Comparison of ENCODE assay signal across 8 mouse cellular contexts in the genomic region with DNA sequence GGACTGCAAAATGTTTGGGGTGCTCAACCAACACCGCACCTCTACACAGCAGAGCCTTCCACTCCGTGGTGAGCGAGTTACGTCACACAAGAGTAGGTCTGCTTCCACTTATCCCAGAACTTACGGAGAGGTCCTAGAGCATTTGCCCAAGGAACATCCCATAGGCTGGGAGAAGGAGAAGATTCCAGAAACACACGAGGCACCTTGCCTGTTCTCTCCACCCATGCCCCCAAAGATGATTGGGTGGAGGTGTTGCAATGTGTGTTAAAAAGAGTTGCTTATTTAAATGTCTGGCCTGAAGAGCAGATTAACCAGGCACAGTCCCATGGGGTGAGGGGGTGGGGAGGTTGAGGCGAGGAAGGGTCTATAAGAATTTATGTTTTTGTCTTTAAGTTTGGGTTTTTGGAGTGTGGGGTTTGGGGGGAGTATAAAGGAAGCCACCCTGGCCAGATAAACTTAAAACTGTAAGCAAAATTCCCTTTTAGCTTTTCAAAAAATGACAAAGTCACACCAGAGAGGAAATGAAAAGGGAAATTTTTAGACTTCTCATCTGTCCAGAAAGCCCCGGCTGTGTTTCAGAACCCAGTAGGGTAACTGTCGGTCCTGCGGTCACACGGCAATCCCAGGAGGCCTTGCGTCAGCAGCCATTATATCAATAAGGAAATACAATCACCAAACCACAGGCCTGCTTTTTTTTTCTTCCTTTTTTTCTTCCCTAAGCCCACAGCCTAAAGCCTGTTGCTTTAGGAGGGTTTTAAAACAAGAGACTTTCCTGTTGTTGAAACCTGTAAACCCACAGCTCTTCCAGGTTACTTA.
DNase-seq lines count a peak whose midpoint lies in the region; ATAC-seq and TF ChIP-seq lines count a peak whose summit lies in the region.

No protein-coding gene starts in this region.

- WGBS in embryonic facial prominence, embryonic 13.5 days = 47% methylated on average over 12 of the region's 12 CpGs
- 30% methylated on average over 12 of the region's 12 CpGs for WGBS in liver, postnatal 0 days (ENCODE audit: insufficient replicate concordance)

- H3K27ac ChIP-seq in layer of hippocampus, adult 2 months = peak overlapping the region; percentile 82
- peak overlapping the region; percentile 85 for H3K27ac ChIP-seq in embryonic facial prominence, embryonic 13.5 days
- peak overlapping the region; percentile 84 for H3K27ac ChIP-seq in liver, postnatal 0 days (ENCODE audit: low read depth)

- H3K9ac ChIP-seq in embryonic facial prominence, embryonic 13.5 days = no peak overlapping the region
- no peak overlapping the region for H3K9ac ChIP-seq in liver, postnatal 0 days (replicated peaks)

- TF ChIP-seq CTCF in layer of hippocampus, adult 2 months (conservative IDR thresholded peaks at IDR 0.05) = no peak
- no peak for TF ChIP-seq CTCF in liver, postnatal 0 days (IDR thresholded peaks at IDR 0.05; ENCODE audit: low read depth)

- no peak for DNase-seq in layer of hippocampus, adult 2 months (ENCODE audit: low spot score in 2 of 2)
- DNase-seq in layer of hippocampus, adult 8-10 months (ENCODE audit: low spot score in 2 of 2) = no peak
- peak; percentile 70 for DNase-seq in liver, postnatal 0 days
- peak; percentile 92 to 95 for DNase-seq in spleen, postnatal 36 days (ENCODE audit: low spot score in 2 of 2)
- DNase-seq in cerebellum, adult 9-10 months = no peak
- no peak for DNase-seq in ovary, adult 18-20 months (ENCODE audit: low spot score)

- peak overlapping the region; percentile 26; the same call in 1 of the 2 replicates for H3K4me2 ChIP-seq in embryonic facial prominence, embryonic 13.5 days
- H3K4me2 ChIP-seq in liver, postnatal 0 days (ENCODE audit: low read depth, low read length) = 0 out of 2 replicates have a peak overlapping the region, but pooled peaks have one; percentile 44

- no peaks in the 10 kb centered on the region for H3K27me3 ChIP-seq in embryonic facial prominence, embryonic 13.5 days
- no peaks in the 10 kb centered on the region for H3K27me3 ChIP-seq in liver, postnatal 0 days (ENCODE audit: insufficient read depth, low read length)

- TF ChIP-seq EP300 in liver, postnatal 0 days (IDR thresholded peaks at IDR 0.05; ENCODE audit: low read depth) = 0 out of 2 replicates have a peak, but pooled peaks have one; percentile 32

- no peaks in the 10 kb centered on the region for H3K9me3 ChIP-seq in embryonic facial prominence, embryonic 13.5 days
- H3K9me3 ChIP-seq in liver, postnatal 0 days (ENCODE audit: low read length) = no peaks in the 10 kb centered on the region

- H3K36me3 ChIP-seq in embryonic facial prominence, embryonic 13.5 days = no peaks in the 10 kb centered on the region
- H3K36me3 ChIP-seq in liver, postnatal 0 days (replicated peaks; ENCODE audit: insufficient read depth, low read length) = no peaks in the 10 kb centered on the region

- peaks cover 81% of the 10 kb centered on the region for H3K4me1 ChIP-seq in embryonic facial prominence, embryonic 13.5 days
- peaks cover 82% of the 10 kb centered on the region for H3K4me1 ChIP-seq in liver, postnatal 0 days (ENCODE audit: insufficient read depth)

- no peak overlapping the region for H3K4me3 ChIP-seq in layer of hippocampus, adult 2 months
- H3K4me3 ChIP-seq in embryonic facial prominence, embryonic 13.5 days = no peak overlapping the region
- H3K4me3 ChIP-seq in liver, postnatal 0 days (ENCODE audit: low read depth, low read length) = no peak overlapping the region

- no peak for ATAC-seq in embryonic facial prominence, embryonic 13.5 days (ENCODE audit: insufficient number of reproducible peaks, insufficient read depth, low FRiP score, low TSS enrichment, low read depth)
- ATAC-seq in inflammation-experienced regulatory T-cells, adult 6 months = peak; percentile 81
- ATAC-seq in liver, postnatal 0 days = no peak; the same call in 1 of the 2 replicates

Comparison
In these comparisons a context has a peak if more than half of its experiments do, and no peak if none do; other contexts are left out.
1. DNase-seq: peak in liver, postnatal 0 days (single experiment) and spleen, postnatal 36 days (2 of 2); none in layer of hippocampus, adult 2 months (0 of 2), layer of hippocampus, adult 8-10 months (0 of 2), cerebellum, adult 9-10 months (single experiment) and ovary, adult 18-20 months (single experiment).
2. Peak in every context shown above with its lines, with median percentiles within 50 percentile points of each other: H3K27ac ChIP-seq.